Mouse (Mus musculus): ENCODE results near the gene Nktr.

The Nktr gene

DNA sequence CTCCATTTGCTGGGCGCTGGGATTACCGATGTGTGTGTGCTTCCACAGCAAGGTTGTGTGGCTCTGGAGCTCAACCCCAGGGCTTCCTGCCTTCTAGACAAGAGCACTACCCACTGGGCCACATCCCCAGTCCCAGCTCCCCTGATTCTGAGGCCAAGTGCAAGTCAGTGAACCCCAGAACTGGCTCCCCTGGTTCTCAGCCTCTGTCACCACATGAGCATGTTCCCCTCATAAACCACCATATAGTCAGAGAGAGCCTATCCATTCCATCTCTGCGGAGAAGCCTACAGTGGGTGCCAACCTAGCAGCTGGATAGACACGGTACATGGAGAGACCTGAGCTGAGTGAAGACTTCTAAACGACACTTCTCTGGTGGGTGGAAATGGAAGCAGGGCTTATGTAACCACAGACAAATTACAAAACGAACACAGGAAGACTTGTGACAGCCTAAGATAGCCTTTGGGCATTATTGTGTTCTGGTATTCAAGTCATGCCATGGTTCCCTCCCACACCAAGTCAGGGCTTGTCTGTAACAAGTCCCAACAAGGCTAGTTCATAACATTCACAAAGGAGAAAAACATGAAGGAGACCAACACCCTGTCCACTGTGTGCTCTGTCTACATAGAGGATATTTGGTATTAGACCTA lies 12.8 kb upstream of the Nktr start:
- CTCF ChIA-PET, result no interaction called here

DNA sequence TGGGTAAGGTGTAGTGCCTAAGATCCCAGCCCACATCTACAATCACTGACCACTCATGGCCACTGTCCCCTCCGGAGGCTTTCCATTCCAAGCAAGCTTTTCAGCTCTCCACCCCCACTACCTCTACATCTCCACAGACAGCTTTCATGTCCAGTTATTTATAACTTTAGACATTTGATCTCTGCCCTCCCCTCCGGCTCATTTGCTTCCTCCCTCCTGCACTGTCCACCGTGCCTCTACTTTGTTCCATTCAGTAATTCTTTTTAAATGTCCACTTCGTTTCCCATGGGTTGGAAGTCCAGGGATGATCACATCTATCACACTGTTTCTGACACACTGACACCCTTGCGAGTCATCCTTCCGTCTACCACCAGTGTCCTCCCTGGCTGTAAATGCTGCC lies 11.2 kb upstream of the Nktr start:
- CTCF ChIA-PET, result no interaction called here

DNA sequence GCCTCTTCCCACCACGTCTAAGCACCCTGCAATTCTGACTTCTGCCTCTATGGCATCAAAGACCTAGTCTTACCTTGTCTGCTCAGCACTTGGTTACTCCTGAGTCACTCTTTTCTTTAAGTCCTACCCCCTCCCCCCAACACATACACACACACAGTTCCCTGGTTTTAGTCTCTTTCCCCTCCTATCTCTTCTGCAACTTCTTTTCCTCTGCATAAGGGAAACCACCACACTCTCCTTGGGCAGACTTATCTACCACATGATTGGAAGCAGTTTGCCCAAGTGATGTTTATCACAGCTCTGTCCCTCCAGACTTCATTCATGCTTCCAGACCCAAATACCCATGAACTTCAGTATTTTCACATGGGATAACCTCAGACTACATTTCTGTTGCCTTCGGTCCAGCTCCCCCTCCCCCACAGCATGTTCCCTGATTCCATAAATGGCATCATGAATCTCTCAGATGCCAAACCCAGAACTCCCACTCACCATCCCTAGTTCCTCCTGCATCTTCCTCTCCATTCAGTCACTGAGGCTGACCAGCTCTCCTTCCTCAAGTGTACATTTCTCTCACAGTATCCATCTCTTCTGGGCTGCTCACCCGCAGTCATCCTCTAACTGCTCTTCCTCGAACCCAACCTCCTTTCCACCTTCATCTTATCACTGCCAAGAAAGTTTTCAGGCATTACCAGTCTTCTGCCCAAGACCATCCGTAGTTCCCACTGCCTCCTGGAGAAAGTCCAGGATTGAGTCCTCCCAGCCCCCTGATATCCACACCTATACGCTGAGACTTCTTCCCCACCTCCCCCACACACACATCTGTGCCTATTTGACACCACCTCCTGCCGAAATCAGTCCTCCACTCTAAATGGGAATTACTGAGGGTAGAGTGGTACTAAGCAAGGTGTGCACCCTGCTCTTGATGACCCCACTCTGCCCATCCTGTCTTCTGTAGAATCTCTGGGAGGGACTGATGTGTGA lies 10.2 kb upstream of the Nktr start:
- CTCF ChIA-PET, result no interaction called here

DNA sequence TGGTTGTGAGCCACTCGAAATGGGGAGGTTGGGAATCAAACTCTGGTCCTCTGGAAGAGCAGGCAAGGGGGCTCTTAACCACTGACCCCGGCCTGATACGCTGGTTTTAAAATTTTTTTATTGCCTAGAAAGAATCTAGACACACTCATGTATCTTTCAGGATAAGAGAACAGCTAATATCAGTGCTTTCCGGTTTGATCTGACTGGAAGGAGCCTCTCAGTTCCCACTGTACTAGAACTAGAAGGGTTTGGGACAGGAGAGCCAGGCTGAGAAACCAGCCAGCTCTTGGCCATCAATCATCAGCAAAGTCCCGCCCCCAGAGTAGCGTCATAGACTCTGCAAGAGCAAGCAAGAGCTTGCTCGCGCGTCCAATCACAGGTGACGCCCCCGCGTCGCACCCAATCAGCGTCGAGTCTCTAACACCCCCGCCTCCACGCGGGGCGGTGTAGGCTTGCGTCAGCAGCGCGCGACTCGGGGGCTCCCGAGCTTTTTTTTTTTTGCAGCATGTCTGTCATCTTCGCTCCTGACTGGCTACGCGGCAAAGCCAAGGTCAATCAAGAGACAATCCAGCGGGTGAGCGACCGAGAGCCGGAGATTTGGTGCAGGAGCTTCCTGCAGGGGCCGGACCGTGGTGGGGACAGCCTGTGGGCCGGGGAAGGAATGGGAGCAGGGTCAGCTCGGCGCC lies 8.9 kb upstream of the Nktr start, which contains the start of gene Ss18l2:
Gene Ss18l2, plus strand, starts transcription at position 432 of the 686 bp plus-strand sequence.
- CTCF ChIA-PET, result interaction anchor here (0.5 to 0.6 kb wide), 4 partner anchors 36 to 1214 kb away, joined by 3 to 4 read pairs (median 3); no protein-coding TSS in a partner anchor

DNA sequence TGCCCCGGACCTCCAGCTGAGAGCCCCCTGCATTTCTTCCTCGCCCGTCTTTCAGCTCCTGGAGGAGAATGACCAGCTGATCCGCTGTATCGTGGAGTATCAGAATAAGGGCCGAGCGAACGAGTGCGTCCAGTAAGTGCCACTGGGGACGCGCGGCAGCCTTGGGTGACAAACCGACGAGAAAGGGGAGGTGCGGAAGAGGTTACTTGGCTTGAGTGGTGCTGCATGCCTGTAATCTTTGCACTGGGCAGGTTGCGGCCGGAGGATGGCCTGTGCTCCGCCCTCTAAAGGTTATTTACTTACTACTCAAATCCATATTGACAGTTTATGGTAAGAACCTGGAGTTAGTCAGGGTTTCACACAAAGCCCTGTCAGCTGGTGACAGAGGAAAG lies 8.4 kb upstream of the Nktr start:
- CTCF ChIA-PET, result interaction anchor here (0.6 kb wide), 2 partner anchors 10 to 37 kb away, joined by 3 to 4 read pairs; no protein-coding TSS in a partner anchor

DNA sequence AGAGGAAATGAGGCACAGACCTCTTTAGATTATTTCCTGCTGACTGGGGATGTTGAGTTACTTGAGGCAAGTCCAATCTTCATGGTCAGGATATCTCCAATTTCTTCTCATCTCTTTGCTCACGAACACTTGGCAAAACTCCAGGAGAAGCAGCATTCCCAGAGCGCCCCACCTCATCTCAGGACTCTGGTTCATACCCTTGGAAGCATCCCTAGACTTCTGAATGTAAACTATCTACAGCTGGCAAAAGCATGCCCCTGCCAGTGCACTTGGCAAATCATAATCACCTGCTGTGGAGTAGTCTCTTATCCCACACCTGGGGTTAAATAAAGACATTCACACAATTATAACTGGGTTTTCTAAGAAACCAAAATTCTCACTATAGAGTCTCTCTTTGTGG lies 1.9 kb upstream of the Nktr start:
- CTCF ChIA-PET, result no interaction called here

DNA sequence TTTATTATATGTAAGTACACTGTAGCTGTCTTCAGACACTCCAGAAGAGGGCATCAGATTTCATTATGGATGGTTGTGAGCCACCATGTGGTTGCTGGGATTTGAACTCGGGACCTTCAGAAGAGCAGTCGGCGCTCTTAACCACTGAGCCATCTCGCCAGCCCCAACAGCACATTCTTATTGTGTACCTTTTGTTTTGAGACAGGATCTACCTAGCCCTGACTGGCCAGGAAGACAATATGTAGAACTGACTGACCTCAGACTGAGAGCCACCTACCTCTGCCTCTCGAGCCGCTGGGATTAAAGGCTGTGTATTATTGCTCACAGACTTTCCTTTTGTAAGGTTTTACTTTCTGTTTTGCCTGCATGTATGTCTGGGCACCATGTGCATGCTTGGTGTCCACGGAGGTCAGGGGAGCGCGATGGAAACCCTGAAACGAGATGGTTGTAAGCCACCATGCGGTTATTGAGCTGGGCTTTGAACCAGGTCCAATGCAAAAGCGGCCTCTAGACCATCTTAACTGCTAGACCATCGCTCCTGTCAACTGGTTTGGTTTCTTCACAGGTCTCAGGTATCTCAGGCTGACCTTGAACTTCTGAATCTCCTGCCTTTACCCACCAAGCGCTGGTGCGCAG lies 781 bp upstream of the Nktr start:
- CTCF ChIA-PET, result interaction anchor here (0.6 kb wide), 1 partner anchor 19 kb away, joined by 3 read pairs; no protein-coding TSS in a partner anchor

DNA sequence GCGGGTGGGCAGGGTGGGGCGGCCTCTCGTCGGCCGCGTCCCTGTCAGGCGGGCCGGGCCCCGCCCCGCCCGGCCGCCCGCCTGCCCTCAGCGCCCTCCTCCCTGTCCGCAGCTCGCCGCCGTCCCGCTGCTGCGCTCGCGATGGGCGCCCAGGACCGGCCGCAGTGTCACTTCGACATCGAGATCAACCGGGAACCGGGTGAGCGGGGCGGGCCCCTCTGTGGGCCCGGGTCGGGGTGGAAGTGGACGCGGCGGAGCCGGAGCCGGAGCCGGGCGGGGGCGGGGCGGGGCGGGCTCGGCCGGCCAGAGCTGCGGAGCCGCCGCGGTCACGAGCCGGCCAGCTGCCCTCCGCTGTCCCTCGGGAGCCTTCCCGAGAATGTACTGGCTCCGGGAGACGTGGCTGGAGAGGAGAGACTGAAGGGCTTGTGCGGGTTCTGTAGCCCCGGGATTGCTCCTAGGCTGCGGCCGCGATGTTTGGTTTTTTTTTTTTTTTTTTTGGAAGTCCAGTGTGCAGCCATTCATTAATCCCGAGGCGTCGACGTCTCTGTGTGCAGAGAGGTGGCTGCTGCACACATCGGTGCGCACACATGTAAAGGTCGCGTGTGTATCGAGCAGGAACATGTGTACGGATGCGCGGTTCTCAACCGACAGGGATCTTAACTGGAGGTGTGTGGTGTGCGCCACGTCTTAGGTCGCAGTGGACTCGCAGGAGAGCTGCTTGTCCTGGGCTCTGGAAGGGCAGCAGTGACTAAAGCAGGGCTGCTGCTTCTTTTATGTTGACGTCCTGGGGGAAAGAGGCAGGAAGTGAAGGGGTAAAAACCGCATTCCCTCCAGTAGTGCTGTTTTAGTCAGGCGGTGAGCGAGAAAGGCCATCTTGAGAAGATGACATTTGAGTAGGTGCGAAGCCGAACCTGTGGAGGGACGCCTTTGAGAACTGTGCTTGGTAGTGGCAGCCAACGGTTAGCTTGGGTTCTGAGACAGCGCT lies 670 bp downstream of the Nktr start:
- CTCF ChIA-PET, result interaction anchor here (0.7 to 1.0 kb wide), 3 partner anchors 9 to 1227 kb away, joined by 3 to 4 read pairs (median 3); no protein-coding TSS in a partner anchor

DNA sequence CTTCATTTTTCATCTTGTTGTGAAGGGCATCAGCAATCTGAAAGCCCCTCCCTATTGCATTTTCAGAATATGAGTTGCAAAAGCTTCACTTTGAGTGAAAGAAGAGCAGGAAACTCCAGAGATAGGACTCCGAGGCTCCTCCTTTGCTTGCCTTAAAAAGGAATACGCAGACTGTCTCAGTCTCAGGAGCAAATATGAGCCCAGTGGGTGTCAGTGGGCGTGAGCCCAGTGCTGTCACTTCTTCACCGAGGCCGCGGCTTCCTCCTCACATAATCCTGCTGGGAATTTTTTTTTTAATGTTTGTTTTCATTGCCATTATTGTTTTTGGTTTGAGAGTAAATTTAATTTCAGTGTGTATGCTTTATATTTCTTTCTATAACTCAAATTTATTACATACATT lies 21.5 kb downstream of the Nktr start:
- CTCF ChIA-PET, result no interaction called here

DNA sequence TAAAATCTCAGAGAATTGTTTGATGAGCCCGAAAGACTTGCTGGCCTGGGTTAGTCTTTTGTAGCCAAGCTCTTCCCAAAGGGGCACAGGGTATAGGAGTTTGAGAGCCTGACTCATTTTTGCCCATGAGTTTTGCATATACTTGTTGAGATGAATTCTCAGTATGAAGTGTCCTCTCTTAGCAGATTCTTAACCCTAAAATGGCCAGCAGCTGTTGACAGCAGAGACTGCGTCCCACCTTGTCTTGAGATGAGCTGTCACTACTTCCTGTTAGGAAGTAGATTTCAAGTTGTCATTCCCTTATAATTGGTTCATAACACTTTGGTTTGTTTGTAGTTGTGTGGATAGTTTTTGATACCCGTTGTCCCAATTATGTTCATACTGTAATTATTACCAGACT lies 22.2 kb downstream of the Nktr start:
- CTCF ChIA-PET, result interaction anchor here (0.7 to 1.1 kb wide), 2 partner anchors 16 to 43 kb away, joined by 3 read pairs; no protein-coding TSS in a partner anchor

DNA sequence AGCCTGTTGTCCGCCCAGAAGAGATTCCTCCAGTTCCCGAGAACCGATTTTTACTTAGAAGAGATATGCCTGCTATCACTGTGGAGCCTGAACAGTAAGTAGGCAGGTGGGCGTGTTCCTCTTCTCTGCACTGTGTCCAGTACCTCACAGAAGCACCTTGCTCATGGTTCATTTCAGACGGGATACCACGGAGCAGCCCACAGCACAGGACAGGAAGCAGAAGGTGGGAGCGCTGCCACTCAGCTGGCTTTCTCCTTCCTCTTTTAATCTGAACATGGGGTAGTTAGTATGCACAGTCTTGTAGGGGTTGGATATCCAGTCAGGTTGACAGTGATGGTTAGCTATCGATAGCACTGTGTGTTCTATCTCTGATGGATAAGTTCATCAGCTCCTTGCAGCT lies 25.1 kb downstream of the Nktr start:
- CTCF ChIA-PET, result interaction anchor here (0.5 kb wide), 1 partner anchor 39 kb away, joined by 5 read pairs; no protein-coding TSS in a partner anchor

DNA sequence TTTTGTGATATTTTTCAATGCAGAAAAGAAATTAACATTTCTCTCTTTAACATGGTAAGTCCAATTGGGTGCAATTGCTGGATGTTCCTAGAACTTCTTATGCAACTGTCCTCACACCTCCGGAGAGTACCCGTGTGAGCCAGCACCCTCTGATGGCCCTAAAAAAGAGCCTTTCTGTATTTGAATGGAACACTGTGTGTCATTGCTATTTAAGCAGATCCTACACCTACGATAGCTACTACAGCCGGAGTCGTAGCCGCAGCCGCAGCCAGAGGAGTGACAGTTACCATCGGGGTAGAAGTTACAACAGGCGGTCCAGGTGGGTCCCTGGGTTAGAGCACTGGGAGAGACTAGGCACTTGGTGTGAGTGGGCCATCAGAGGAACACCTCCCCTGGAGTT lies 33.8 kb downstream of the Nktr start:
- CTCF ChIA-PET, result no interaction called here

DNA sequence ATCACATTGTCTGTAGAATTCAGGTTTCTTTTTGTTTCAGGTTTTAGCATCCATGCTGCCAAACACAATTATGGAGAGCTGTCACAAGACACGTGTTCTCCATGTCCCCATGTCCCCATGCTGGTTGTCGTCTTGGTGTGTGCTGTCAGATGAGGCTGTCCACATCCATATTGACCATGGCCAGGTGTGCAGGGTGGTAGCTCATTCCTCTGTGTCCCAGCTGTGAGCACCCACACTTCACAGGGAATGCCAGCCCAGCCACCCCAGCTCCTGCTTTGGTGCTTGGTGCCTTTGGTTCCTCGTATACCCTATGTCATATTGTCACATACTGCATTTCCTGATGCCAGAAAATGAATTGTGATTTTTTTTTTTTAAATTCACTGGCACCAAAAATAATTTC lies 35.7 kb downstream of the Nktr start:
- CTCF ChIA-PET, result no interaction called here

DNA sequence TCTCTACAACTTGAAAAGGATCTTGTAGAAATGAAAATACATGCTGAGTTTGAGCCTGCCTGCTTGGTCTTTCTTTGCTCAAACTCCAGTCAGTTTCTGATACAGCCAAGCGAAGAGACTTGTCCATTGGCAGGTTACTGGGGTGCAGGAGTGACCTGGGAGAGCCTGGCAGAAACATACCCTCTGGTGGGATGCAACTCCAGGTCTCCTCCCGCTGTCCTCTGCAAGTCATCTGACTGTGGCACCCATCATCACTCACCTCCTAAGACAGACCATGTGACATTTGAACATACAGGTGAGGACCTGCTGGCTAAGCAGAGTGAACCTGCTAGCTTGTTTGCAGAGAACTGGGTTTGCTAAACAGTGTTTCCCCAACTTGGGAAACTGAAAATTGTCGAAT lies 37.8 kb downstream of the Nktr start:
- CTCF ChIA-PET, result no interaction called here

DNA sequence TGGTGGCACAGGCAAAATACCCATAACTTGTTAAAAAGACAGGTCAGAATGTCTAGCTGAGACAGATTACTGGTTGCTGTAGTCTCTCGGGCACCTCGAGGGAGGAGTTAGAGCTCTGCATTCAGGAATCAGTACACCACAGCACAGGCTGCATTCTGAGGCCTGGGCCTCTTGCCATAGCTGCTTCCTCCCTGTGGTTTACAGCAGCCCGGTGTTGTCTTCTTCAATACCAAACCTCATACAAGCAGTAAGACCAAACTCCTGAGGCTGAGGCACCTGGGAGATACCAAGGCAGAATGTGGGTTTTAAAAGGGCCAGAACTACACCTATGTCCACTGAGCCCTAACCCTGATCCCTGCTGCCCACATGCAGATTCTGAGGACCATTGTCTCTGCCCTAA lies 38.5 kb downstream of the Nktr start:
- CTCF ChIA-PET, result no interaction called here

DNA sequence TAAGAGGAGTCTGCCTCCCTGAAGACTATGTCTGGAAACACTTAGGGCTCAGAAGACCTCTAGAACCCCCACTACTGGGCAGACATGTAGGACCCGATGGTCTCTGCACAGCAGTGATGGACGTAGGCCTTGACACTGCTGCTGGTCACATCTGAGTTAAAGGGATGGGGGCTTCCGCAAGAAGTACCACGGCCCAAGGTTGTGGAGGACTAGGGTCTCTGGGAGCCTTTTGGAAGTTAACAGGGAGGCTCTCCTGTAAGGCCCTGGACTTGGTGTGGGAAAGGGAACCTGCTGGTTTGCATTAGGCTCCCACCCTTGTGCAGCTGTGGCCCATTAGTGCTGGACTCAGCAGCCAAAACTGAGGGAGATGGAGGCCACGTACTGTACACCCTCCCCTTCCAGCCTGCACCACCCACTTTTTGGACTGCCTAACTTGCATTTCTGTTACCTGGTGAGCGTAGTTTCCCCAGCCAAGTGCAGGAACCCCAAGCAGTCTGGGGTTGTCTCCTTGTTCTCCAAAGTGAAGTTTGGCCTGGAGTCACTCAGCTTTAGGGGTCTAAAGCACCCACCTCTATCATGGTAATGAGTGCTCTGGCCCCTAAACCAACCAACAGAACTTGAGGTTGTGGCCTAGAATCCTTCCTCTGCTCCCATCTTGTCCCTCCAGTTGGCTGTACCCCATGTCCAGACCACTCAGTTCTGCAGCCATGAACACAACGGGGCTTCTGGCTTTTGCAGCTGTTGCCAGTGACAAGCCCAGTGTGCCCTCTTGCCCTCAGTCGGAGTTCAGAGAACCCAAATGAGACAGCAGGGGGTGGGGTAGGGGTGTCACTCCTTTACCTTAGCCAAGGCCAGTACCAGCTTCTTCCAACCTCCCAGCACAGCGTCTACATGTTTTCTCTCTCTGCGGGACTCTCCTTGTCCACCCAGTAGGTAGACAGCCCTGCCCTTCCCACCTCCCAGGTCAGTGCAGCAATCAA lies 39.2 kb downstream of the Nktr start:
- CTCF ChIA-PET, result no interaction called here

DNA sequence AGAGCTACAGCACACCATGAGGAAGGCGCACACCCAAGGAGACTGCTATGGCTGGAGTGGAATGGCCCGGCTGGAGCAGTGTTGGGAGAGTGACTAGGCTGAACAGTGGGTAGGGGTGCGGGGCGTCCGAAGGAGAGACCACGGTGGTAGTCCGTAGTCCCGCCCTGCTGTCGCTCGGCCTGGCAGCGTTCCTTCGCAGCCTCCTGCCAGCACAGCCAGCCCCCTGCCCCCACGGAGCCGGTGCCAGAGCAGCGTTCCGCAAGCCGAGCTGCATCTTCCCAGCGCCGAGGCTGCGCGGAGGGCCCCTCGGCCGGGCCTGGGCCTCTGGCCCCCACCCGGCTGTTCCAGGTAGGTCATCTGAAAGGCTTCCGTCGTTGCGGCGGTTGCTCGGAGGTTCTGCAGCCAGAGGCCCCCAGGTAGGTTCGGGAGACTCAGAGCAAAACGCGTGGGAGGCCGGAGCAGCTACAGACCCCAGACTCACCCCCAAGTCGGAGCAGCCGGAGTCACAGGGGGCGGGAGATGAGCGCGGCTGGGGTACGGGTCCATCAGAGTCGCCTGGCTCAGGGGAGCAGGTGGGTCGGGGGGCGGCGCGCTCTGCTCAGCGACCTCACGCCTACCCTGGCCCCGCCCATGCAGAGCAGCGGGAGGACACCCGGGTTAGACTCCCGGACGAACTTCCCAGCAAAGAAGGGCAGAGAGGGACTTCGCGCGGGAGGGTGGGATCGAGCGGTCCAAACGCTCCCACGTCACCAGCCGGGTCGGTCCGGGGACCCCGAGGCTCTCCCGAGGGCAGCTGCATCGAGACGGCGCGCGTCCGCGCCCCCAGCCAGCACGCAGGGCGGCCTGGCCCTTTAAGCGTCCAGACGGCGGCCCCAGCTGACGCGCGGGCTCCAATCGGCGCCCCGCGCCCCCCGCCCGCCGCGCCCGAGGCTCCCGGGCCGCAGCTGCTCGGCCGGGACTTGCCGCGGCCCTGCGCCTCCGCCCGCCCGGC lies 40.4 kb downstream of the Nktr start, which contains the start of gene Zfp651:
Gene Zfp651, plus strand, starts transcription at position 240 of the 991 bp plus-strand sequence.
- CTCF ChIA-PET, result no interaction called here
